Mouse (Mus musculus): ENCODE data around the gene Mroh7.

Gene Mroh7

DNA sequence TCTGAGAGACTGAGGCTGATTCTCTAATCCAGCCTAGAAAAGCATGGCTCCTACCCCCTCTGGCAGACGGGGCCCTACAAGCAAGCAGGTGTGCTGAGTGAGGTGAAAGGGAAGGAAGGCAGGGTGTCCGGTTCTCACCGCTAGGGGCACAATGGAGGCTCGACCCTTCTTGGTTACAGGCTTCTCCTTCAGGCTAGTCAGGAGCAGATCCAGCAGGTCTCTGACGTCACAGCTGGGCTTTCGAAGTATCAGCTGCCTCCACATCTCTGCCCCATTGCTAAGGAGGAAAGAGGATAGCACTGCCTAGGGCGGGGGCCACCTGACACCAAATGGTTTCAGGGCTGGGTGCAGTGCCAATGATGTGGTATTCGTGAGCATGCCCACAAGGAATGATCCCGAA, 30.7 kb downstream of the Mroh7 start:
- DNase-seq (ENCODE audit: low spot score in 2 of 2): peak; percentile 31 to 35

DNA sequence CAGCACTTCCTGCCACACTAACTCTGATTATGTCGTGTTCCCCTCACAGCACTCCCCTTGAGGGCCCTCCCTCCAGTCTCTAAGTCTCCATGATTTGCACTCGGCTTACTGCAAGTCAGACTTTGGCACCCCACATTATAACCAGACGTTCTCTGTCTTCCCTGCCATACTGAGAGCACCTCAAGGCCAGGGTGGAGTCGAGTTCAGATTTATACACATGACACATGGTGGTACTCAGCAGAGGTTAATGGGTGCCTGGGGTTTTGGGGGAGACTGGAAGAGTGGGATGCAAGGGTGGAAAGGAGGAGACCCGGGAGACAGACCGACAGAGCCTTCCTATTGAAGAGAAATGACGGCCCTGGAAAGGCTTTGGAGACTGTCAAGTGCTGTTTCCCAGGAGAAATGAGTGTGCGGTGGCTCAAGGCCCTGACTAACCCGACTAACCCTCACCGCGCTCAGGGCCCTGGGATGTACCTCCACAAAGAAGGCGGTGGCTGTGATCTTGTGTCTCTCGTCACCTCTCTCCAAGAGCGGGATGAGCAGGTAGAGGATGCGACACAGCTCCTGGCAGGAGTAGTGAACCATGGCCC, 36.8 kb downstream of the Mroh7 start:
- DNase-seq (ENCODE audit: low spot score in 2 of 2): no peak

DNA sequence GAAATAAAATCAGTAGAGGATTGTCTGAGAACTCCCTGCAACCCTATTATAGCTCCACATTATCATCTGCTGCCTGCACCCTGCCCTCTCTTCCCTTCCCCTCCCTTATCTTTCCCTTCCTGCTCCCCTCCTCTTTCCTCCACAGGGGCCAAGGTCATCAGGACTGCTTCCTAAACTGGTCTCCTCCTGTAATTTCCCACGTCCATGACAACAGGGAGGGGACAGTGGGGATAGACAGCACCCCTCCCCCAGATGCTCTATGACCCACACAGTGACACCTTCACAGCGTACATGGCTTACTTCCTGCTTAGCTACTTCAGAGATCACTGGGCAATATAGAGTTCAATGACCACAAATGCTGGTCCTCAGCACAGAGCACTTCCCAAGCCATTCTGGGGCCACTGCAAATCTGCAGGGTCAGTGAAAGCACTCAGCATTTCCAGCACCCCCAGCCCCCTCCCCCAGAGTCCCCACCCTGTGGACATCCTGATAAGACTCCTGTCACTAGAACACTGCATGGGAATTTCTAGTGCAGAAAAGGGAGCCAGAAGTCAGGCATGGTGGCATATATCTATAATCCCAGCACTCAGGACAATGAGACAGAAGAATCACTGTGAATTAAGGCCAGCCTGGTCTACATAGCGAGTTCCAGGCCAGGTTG, 42.0 kb downstream of the Mroh7 start:
- no peak for DNase-seq (ENCODE audit: low spot score in 2 of 2)

DNA sequence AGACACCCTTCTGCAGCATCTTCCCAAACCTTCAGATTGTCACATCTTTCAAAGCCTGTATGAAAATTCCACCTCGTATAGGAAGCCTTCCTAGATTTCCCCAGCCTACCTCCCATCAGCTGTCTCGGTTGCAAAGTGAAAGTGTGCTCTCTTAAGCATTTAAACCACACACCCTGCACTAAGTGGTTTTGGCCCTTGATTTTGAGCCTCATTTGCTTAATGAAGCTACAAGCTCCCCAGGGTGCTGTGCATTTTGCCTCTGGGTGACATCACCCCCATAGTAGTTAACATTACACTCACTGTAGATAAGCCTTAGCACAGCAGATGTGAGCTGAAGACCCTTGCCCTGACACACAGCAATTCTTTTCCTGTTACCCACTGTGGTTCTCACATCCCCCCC, 49.8 kb downstream of the Mroh7 start:
- no peak for DNase-seq (ENCODE audit: low spot score in 2 of 2)

DNA sequence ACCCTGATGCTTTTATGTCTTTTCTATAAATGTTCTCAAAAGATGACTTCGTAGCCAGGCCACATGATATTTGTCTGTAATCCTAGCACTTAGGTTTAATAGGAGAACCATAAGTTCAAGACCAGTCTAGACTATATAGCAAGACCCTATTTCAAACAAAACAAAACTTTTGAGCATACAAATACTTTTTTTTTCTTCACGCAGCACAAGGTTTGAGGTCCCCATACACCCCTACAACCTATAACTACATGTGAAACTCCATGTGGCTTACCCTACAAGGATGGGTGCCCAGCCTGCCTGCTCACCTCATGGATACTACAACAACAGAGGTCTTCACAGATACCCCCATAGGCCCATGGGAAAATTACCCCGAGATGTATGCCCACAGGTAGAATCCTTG, 51.6 kb downstream of the Mroh7 start:
- no peak for DNase-seq (ENCODE audit: low spot score in 2 of 2)

DNA sequence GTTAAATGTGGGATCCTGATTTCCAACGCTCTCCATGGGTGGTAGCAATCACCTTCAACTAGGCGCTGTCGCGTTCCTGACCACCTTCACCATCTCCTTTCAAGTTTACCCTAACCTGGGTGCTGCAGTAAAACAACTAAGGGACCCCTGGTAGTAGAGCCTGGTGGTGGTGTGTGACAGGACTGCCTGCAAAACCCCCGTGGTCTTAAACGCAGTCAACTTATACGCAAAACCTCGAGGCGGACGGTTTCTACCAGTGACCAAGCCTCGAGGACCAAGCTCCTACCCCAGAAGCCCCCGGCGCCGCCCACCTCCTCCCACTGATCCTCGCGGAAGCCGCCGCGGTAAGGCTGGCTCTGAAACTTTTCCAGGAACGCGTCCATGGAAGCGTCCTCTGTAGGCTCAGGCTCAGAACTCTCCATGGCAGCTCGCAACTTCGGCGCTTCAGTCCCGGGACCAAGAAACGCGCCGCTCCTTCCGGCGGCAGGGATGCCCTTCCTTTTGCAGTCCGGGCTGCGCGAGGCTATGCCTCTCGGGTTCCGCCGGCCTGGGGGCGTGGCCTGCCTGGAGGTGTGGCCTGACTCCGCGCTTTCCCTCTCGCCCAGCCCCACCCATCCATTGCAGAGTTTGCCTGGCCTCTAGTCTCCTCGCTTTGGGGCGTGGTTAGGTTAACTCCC, 52.1 kb downstream of the Mroh7 start, which contains the start of gene Ttc4:
TSS of gene Ttc4 (minus strand) at position 503 of the 677 bp plus-strand sequence.
- DNase-seq (ENCODE audit: low spot score in 2 of 2): peak; percentile 82 to 87

DNA sequence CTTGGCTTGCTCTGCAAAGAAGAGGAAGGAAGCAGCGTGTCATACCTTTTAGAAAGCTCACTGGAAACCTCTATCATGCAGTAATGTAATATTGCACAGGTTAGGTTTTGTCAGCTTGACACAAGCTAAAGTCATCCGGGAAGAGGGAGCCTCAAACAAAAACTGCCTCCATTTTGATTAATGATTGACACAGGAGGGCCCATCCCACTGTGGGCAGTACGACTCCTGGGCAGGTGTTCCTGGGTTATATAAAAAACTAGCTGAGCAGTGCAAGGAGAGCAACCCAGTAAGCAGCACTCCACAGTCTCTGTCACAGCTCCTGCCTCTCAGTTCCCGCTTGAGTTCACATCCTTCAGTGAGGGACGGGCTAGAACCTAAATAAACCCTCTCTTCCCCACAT, 54.0 kb downstream of the Mroh7 start:
- DNase-seq (ENCODE audit: low spot score in 2 of 2): no peak

DNA sequence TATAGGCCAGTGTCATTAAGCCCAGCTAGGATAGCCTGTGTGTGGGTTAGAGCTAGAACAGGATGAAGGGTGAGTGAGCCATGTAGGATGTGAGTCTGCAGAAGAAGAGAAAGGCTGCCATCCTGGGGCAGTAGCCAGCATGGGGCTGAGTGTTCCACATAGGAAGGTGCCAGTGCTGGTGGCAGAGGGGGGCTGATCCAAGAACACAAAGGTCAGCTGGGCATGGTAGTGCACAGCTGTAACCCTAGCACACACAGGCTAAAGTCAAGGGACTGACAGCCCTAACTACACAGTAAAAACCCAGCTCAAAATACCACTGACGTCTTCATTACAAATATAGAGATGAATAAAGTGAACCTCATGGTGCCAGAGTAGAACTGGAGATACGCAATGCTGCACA, 64.2 kb downstream of the Mroh7 start:
- no peak for DNase-seq (ENCODE audit: low spot score in 2 of 2)

DNA sequence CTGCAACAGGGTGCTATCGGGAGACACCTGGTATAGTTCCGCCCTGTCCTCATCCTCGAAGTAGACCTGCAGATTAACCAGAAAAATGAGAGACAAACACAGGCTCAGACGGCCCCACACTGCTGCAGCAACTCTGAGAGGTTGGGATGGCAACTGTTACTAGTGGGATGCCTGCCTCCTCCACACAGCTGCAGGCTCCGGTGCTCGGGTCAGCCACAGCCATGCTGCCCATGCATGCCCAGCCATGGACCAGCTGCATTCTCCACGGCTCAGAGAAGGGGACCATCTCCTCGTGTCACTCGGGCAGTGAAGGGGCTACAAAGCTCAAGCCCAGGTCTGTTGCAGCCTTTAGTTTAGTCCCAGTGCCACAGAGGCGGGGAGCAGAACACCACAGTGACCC, 65.1 kb downstream of the Mroh7 start:
- DNase-seq (ENCODE audit: low spot score in 2 of 2): no peak

DNA sequence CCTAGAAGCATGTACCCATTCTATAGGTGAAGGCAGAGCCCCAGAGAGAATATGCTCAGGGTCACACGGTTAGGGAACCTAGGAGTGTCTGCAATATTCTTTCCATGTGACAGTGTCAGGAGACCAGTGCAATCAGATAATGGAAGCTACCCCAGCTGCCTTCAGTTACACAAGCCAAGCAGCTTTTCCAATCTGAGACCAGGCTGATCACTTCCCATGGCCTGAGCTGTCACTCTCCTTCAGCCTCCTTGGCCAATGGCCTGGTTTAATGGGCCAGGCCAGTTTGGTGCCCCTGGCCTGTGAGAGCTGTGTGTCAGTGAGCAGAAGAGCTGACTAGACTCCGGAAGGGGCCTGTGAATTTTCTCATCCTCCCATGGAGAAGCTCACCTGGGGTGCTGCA, 65.5 kb downstream of the Mroh7 start:
- no peak for DNase-seq (ENCODE audit: low spot score in 2 of 2)

DNA sequence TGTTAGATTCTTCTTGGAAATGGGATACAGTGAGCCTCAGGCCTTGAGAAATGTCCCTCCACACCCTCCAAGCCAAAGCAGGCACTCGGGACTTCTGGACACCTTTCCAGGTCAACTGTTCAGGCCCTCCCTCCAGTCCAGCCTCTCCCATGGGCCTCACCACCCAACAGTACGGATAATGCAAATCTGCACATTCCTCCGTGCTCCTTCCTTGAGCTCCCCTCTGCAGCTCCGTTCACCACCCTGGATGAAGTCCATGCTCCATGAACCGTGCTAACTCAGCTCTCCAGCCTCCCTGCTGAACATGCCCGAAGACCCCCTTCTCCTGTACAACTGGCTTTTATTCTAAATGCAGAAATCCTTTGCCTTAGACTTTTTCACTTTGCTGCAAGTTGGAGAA, 66.0 kb downstream of the Mroh7 start:
- DNase-seq (ENCODE audit: low spot score in 2 of 2): no peak

DNA sequence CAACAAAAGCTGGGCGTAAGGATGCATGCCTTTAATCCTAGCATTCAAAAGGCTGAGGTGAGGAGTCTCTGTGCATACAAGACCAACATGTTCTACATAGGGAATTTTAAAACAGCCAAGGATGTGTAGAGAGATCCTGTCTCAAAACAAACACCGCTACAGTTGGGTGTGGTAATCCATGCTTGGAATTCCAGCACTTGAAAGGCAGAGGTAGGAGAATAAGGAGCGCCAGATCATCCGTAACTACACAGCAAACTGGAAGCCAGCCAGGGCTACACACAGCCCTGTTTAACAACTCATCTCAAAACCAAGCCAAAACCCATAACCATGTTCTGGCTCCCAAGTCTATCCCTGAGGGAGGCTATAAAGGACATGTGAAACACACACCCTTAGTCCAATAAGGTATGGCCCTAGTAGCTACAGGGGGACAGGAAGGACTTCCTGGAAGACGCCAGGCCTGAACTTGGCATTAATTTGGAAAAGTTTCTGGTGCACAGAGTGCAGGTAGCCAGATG, 66.7 kb downstream of the Mroh7 start:
- DNase-seq (ENCODE audit: low spot score in 2 of 2): no peak

DNA sequence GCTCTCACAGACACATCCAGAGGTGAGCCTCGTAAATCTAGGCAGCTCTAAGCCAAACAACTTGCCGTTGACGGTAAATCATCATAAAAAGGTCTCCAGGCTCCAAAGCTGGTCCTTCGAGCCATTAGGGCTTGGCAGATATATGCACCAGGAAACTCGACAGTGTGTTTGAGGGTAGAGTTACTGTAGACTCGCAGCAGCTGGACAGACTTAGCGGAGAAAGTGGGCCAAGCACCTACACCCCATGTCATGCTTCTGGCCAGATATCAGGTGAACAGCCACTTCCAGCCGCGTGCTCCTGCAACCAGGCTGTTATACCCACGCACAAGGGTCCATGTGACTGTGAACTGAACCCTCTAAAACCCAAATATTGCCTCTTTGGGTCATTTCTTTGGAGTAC, 75.0 kb downstream of the Mroh7 start:
- no peak for DNase-seq (ENCODE audit: low spot score in 2 of 2)

DNA sequence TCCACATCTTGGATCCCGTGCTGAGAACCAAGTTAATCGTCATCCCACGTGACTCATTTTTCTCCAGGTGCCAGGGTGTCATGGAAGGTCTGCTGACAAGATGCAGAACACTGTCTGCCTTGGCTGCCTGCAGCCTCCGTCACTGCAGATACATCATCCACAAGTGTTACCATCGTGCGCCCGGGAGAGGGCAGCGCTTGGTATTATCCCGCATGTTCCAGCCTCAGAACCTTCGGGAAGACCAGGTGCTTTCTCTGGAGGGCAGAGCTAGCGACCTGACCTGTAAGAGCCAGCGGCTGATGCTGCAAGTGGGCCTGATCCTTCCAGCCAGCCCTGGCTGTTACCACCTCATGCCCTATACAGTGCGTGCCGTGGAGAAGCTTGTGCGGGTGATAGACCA, 77.7 kb downstream of the Mroh7 start:
- no peak for DNase-seq (ENCODE audit: low spot score in 2 of 2)

DNA sequence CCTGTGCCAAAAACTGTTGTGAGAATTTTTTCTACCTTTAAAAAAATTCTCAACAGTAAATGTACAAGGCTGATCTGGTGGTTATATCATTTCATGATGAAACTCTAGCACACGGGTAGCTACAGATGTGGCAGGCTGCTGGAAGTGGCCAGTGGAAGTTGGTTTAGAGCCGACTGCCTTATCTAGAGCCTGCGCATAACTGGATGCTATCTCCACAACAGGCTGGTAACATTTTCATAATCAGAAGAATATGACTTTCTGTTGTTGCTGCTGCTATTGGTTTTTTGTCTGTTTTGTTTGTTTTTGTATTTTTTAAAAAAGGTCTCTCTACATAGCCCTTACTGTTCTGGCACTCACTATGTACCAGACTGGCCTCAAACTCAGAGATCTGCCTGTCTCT, 78.2 kb downstream of the Mroh7 start:
- no peak for DNase-seq (ENCODE audit: low spot score in 2 of 2)

DNA sequence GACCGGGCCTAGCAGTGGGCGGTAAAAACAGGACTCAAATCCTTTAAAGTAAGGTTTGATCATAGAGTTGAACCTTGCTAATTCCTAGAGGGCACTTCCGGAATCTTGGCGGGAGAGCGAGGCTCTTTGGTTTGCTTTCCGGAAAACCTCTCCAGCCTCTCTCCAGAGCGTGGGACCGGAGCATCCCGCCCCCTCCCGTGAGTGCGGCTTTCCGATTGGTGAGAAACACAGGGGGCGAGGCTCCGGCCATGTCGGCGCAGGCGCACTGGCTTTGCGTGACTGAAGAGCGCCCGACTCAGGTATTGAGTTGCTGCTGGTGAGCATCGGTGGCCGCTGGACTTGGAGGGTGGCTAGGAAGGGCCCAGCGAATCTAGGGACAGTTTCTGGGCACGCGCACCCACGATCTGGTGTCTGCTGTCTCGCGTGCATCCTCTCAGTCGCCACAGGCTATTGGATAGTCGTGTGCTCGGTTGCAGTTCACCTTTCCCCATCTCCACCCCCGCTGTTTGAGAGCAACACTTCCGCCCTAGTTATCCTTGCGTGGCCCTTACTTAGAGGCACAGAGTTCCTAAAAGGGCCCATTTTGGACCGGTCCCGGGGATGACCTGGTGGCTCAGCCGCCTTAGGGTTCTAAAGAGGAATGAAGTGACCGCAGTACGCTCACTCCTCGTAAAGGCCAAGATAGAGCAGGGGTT, 79.7 kb downstream of the Mroh7 start, which contains the start of gene Pars2:
TSS of gene Pars2 (plus strand) at position 237 of the 695 bp plus-strand sequence.
- peak; percentile 95 to 97 for DNase-seq (ENCODE audit: low spot score in 2 of 2)

DNA sequence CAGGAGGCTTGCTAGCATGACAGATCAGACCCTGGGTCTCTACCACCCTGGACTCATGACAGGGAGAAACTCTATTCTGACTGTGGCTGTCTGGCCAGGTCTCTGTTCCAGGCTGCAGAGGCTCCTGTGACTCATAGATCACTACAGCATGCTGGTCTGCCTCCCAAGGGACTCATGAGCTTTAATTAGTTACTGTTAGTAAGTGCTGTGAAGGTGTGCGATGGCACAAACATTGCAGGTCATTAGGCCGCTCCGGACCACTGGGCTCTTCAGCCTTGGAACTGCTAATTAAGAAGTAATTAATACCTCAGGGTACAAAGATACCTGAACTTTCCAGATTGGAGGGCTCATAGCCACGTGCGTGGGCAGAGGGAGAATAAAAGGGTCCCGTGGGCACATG, 83.6 kb downstream of the Mroh7 start:
- DNase-seq (ENCODE audit: low spot score in 2 of 2): no peak

DNA sequence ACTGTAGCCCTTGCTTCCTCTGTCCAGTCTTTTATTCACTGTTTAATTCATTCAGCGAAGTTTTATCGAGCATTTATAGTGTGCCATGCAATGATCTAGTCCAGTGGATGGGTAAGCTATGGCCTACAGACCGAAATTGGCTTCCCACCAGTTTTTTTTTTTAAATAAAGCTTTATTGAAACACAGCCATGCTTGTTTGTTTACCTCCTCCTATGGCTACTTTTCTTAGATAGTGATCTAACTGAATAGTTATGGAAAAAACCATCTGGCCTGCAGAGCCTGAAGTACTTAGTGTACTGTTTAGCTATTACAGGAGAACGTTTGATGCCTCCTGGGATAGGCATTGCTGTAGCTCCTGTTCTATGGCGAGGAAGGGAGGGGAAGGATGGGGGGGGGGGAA, 84.9 kb downstream of the Mroh7 start:
- DNase-seq (ENCODE audit: low spot score in 2 of 2): no peak

DNA sequence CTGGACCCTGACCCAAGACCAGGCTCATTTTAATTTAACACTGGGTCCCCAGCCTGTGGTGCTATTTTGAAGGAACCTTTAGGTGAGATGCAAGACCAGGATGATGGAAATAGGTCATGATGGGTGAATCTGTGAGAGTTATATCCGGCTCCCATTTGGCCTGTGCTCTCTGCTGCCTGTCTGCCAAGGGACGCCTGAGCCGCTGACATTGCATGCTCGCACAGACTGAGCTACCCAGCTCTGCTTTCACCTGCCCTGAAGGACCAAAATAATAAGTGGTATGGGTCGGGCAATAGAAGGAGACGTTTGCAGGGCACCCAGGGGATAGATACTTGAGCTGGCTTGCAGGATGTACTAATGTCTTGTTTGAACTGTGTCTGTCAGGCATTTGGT, 86.5 kb downstream of the Mroh7 start:
- DNase-seq (ENCODE audit: low spot score in 2 of 2): no peak

DNA sequence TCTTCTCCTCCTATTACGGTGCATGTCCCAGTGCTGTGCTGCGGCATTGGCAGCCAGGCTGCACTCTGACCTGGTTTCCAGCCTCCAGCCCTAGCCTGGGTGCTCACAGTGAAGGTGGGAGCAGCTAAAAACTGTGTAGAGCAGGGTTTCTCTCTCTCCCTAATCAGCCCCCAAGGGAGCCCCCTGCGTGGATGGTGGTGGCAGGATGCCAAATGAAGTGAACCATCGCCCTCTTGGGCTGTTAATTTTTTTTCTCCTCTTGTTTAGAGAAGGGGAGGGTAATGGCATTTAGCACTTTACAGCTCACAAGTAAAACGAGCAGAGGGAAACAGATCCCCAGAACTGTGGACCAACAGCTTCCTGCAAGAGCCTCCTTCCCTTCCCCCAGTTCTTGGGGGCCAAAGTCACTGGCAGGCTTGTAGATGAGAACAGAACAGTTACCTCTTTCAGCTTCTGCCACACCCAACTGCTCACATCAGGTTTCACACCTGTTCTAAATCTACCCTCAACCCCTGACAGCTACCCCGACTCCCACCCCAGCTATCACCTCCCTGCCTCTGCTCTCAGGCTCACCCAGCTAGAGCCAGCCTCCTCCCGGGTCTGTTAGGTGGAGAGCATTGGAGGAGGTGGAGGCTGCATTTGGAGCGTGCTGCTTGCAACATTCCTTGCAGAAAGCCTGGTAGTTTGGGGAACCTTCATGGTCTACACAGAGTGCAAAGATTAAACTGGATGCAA, 87.1 kb downstream of the Mroh7 start:
- DNase-seq (ENCODE audit: low spot score in 2 of 2): no peak

DNA sequence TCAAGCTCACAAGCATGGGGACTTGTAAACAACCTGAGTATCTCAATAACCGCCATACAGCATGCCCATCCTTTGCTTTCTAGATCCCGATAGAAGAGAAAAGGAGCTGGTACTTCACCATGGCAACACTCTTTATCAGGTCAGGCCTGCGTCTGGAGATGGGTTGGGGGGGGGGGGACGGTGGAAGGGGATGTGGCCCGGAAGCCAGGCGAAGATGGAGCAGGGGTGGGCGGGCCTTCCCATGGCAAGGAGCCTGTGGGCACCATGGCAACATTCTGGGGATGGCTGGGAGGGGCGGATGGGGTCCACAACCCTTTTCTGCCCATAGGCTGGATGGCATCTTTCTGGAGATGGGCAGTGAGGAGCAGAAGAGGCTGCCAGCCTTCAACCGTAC, 96.6 kb downstream of the Mroh7 start:
- no peak for DNase-seq (ENCODE audit: low spot score in 2 of 2)
